Mouse (Mus musculus) testis, adult 2 months (tissue): ENCODE measurements around the gene Ankrd7. TPM values are rescaled to one million over a fixed set of nuclear protein-coding genes. Genes with fewer than 3 reads are reported as not detected.

Experiments
- H3K27ac ChIP-seq: fragments of 200-500 bp; 2 replicates; pipeline ENCODE4 v1.5.1; 2012; ENCODE audit warnings: low read depth, low read length; ENCODE audit not compliant: control insufficient read depth, insufficient read depth
- H3K27me3 ChIP-seq: fragments of 200-500 bp; 2 replicates; pipeline ENCODE4 v1.6.1; 2012; ENCODE audit warnings: mild to moderate bottlenecking, low read length, moderate library complexity; ENCODE audit not compliant: control insufficient read depth, insufficient read depth
- H3K36me3 ChIP-seq: fragments of 200-500 bp; 2 replicates; pipeline ENCODE4 v1.6.1; 2012; ENCODE audit warnings: mild to moderate bottlenecking, low read length; ENCODE audit not compliant: control insufficient read depth, insufficient read depth
- H3K4me1 ChIP-seq: fragments of 200-500 bp; 2 replicates; pipeline ENCODE4 v1.6.1; 2012; ENCODE audit warnings: low read length; ENCODE audit not compliant: control insufficient read depth, insufficient read depth
- H3K4me3 ChIP-seq: fragments of 200-500 bp; 2 replicates; pipeline ENCODE4 v1.5.1; 2012; ENCODE audit warnings: low read depth, mild to moderate bottlenecking, low read length, moderate library complexity, mixed read lengths; ENCODE audit not compliant: control insufficient read depth
- CTCF ChIP-seq: fragments of 200-500 bp; IDR thresholded peaks from 2 replicates; pipeline ENCODE4 v1.5.1; 2012; ENCODE audit warnings: low read depth, mild to moderate bottlenecking, inconsistent platforms, low read length, moderate library complexity; ENCODE audit not compliant: control insufficient read depth, insufficient read depth, insufficient replicate concordance
- POLR2A ChIP-seq: fragments of 200-500 bp; IDR thresholded peaks from 2 replicates; pipeline ENCODE4 v1.6.1; 2012; ENCODE audit warnings: low read depth, mild to moderate bottlenecking, inconsistent platforms, low read length, moderate library complexity; ENCODE audit not compliant: control insufficient read depth
- polyA plus RNA-seq: library from polyadenylated mRNA; depleted of rRNA; stranded (reverse); fragments of >200 nt; gene quantifications from 2 replicates; pipeline ENCODE4 v1.2.3, GENCODE M21; 2012

Gene Ankrd7
- polyA plus RNA-seq, 1 experiment, result 55.8 TPM

GRCm38 (mm10) chr6:18848702-18849061 lies 17.4 kb upstream of the Ankrd7 start:
- TF ChIP-seq CTCF (no peak), POLR2A (no peak)
- H3K4me3 ChIP-seq, result peak overlapping the region; percentile 99
- H3K36me3 ChIP-seq, result no peaks in the 10 kb centered on the region
- no peaks in the 10 kb centered on the region for H3K4me1 ChIP-seq
- H3K27me3 ChIP-seq, result no peaks in the 10 kb centered on the region
- H3K27ac ChIP-seq, result peak overlapping the region; percentile 100

GRCm38 (mm10) chr6:18855323-18855722 lies 10.8 kb upstream of the Ankrd7 start:
- Histone ChIP-seq H3K36me3 (no peaks in the 10 kb centered on the region), H3K27me3 (no peaks in the 10 kb centered on the region), H3K27ac (no peak overlapping the region), H3K4me3 (no peak overlapping the region), H3K4me1 (no peaks in the 10 kb centered on the region)
- no peak for TF ChIP-seq POLR2A
- TF ChIP-seq CTCF, result no peak

GRCm38 (mm10) chr6:18856487-18857078 lies 9.5 kb upstream of the Ankrd7 start:
- no peaks in the 10 kb centered on the region for H3K4me1 ChIP-seq
- H3K36me3 ChIP-seq, result no peaks in the 10 kb centered on the region
- TF ChIP-seq CTCF (no peak), POLR2A (no peak)
- no peaks in the 10 kb centered on the region for H3K27me3 ChIP-seq
- no peak overlapping the region for H3K27ac ChIP-seq
- H3K4me3 ChIP-seq, result no peak overlapping the region

GRCm38 (mm10) chr6:18889030-18889429 lies 22.9 kb downstream of the Ankrd7 start:
- H3K36me3 ChIP-seq, result no peaks in the 10 kb centered on the region
- H3K27me3 ChIP-seq, result no peaks in the 10 kb centered on the region
- H3K4me1 ChIP-seq, result no peaks in the 10 kb centered on the region
- no peak for TF ChIP-seq POLR2A
- TF ChIP-seq CTCF, result no peak
- H3K27ac ChIP-seq, result no peak overlapping the region
- no peak overlapping the region for H3K4me3 ChIP-seq

- H3K27ac ChIP-seq, result no peak overlapping the region
- no peaks in the 10 kb centered on the region for H3K4me1 ChIP-seq
- no peaks in the 10 kb centered on the region for H3K27me3 ChIP-seq
- H3K4me3 ChIP-seq, result no peak overlapping the region
- TF ChIP-seq POLR2A, result no peak
- H3K36me3 ChIP-seq, result no peaks in the 10 kb centered on the region
Observed at GRCm38 (mm10) chr6:18894142-18894541, 28.0 kb downstream of the Ankrd7 start.

GRCm38 (mm10) chr6:18907173-18907572 lies 41.1 kb downstream of the Ankrd7 start:
- no peaks in the 10 kb centered on the region for H3K4me1 ChIP-seq
- no peaks in the 10 kb centered on the region for H3K27me3 ChIP-seq
- no peaks in the 10 kb centered on the region for H3K36me3 ChIP-seq
- no peak overlapping the region for H3K27ac ChIP-seq
- H3K4me3 ChIP-seq, result no peak overlapping the region
- TF ChIP-seq CTCF (no peak), POLR2A (no peak)

GRCm38 (mm10) chr6:18913179-18913578 lies 47.1 kb downstream of the Ankrd7 start:
- Histone ChIP-seq H3K27ac (no peak overlapping the region), H3K27me3 (no peaks in the 10 kb centered on the region), H3K4me1 (no peaks in the 10 kb centered on the region), H3K36me3 (no peaks in the 10 kb centered on the region), H3K4me3 (no peak overlapping the region)
- no peak for TF ChIP-seq CTCF

GRCm38 (mm10) chr6:18916021-18916420 lies 49.9 kb downstream of the Ankrd7 start:
- Histone ChIP-seq H3K27me3 (no peaks in the 10 kb centered on the region), H3K36me3 (no peaks in the 10 kb centered on the region), H3K4me3 (no peak overlapping the region), H3K4me1 (no peaks in the 10 kb centered on the region), H3K27ac (no peak overlapping the region)
- no peak for TF ChIP-seq POLR2A
- TF ChIP-seq CTCF, result no peak
